Mouse (Mus musculus) brain, embryonic 14.5 days (tissue): ENCODE data around the gene Qser1. TPM values are rescaled to one million over a fixed set of nuclear protein-coding genes. Genes with fewer than 3 reads are reported as not detected.
A peak's percentile ranks its signal among the peaks of the same experiment; 100 is the strongest.

Experiments used
- DNase-seq: peaks from one replicate; pipeline ENCODE4 v3.0.0-alpha.2; 2011; ENCODE audit warnings: low read depth
- CTCF ChIP-seq: fragments of 200-500 bp; IDR thresholded peaks from 2 replicates; pipeline ENCODE4 v1.5.1; 2012; ENCODE audit warnings: inconsistent platforms, mild to moderate bottlenecking, moderate library complexity, borderline replicate concordance; ENCODE audit not compliant: insufficient read depth, insufficient read length; ENCODE audit errors: extremely low read depth
- POLR2A ChIP-seq: fragments of 200-500 bp; IDR thresholded peaks from 2 replicates; pipeline ENCODE4 v1.6.1; 2012; ENCODE audit warnings: mild to moderate bottlenecking, inconsistent platforms, borderline replicate concordance; ENCODE audit not compliant: poor library complexity, insufficient read depth, insufficient read length, severe bottlenecking; ENCODE audit errors: extremely low read depth
- polyA plus RNA-seq: library from polyadenylated mRNA; depleted of rRNA; stranded (reverse); fragments of >200 nt; gene quantifications from 2 replicates; pipeline ENCODE4 v1.2.3, GENCODE M21; 2012; rRNA removed

Qser1 gene
- polyA plus RNA-seq, 1 experiment, result 21.9 TPM

DNA sequence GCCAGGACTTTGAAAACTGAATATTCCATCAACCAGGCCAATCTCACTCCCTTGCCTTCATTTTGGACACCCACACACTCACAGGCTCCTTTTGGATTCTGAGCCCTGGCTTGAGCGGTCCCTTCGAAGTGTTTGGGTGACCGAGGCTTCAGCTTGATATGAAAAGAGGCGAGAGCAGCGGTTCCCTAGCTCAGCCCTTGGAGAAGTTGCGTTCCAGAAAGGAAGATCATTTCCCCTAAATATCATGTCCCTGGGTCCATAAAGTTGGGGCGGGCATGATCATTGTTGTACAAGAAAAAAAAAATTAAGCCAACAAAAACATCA, 104.1 kb downstream of the Qser1 start:
- no peak for DNase-seq
- no peak for TF ChIP-seq CTCF
- no peak for TF ChIP-seq POLR2A

DNA sequence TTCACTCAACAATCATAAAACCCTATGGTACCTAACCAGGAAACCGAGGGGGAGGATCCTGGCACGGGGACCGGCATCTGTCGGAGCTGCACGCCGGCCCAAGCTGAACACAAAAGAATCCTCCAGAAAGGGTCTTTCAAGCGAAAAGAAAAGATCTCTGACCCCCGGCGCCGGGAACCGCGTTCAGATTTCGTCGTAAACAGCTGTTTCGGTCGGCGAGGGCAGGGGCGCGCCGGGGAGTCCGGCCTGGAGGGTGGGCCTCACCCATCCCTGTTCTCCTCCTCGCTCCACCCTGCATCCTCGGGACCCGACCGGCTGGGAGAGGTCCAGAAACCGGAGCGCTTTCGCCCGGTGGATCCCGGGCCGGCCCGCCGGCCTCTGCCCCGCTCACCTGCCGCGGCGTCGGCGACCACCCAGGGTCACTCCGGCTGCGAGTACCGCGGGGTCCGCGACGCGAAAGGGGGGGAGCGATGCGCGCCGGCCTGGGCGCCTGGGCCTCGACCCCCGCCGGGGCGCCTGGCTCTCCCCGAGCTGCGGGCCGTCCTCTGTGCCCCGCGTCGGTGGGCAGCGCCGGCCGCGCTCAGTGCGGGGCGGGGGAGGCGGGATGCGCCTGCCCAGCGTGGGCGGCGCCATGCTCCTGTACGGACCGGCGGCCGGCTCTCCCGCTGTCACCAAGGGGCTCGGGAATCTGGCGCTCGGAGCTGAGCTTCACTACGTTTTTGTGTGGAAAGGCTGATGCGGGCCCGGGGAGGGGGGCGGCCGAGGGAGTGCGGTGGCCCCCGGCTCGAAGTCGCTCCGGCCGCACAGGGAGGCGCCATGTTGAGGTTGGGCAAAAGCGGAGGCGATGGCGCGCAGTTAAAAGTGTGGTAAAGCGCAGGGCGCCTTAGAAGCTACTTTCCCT, 104.7 kb downstream of the Qser1 start, which contains the start of gene Tcp11l1:
Gene Tcp11l1, minus strand, starts transcription at position 585 of the 901 bp plus-strand sequence.
- peak; percentile 81 for DNase-seq
- TF ChIP-seq POLR2A (peak; percentile 90), CTCF (no peak)

DNA sequence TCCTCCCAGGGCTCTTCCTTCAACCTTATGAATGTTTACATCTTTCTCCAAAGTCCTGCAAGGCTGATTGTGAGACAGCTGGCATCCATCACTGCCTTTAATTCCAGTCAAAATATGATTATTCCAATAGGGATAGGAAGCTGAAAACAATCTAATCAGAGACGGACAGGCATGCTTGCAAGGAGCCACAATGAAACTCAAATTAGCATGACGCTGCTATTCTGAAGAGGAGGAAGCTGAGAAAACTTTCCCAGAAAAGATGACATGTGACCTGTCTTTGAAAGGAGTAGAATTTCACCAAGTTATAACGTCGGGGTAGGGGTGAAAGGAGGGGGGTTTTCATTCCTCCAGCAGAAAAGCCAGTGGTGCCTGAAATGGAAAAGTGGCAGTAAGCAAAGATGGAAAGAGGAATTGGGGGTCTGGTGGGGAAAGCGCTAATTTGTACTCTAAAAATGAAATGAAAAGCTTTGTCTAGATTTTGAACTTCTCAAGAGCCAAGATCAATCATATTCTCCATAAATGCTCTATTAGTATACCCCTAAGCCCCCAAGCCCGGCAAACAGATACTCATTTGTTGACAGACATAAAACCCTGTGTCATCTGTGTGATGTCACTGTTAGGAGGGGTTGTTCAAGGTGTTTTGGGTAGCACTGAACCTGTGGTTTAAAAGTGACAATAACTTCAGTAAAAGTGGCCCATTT, 105.7 kb downstream of the Qser1 start:
- peak; percentile 46 for DNase-seq
- TF ChIP-seq POLR2A (no peak), CTCF (no peak)

GRCm38 (mm10) chr2:104709786-104710337, 106.7 kb downstream of the Qser1 start:
- TF ChIP-seq CTCF (no peak), POLR2A (no peak)

More at GRCm38 (mm10) chr2:104709786-104710337, 106.7 kb downstream of the Qser1 start:
- DNase-seq, result no peak

Other genes with a start within 250 kb of the Qser1 start
- 55.3 and 55.5 TPM in 2 replicates for gene Cstf3, start 226.2 kb downstream of the Qser1 start, polyA plus RNA-seq
- gene Tcp11l1, start 104.6 kb downstream of the Qser1 start, polyA plus RNA-seq, result 25.5 and 33.9 TPM in 2 replicates
- 0.08 TPM in 1 of 2 replicates, not detected in the other for gene Pin1rt1, start 100.4 kb downstream of the Qser1 start, polyA plus RNA-seq
- 1.6 and 2.2 TPM in 2 replicates for gene Depdc7, start 73.9 kb downstream of the Qser1 start, polyA plus RNA-seq
- 0.20 and 0.55 TPM in 2 replicates for gene Prrg4, start 33.1 kb upstream of the Qser1 start, polyA plus RNA-seq
- 3.4 and 4.1 TPM in 2 replicates for gene Ccdc73, start 51.0 kb upstream of the Qser1 start, polyA plus RNA-seq
- 110 and 115 TPM in 2 replicates for gene Eif3m, start 200.3 kb upstream of the Qser1 start, polyA plus RNA-seq